Mouse (Mus musculus) urinary bladder, postnatal 4 days (tissue): ENCODE data around the gene 4922502D21Rik.

ENCODE experiments used
- DNase-seq, 2 experiments: peaks; one replicate each; pipeline ENCODE4 v3.0.0; 2021 to 2022; ENCODE audit warnings: low spot score in 2 of 2

4922502D21Rik gene

DNA sequence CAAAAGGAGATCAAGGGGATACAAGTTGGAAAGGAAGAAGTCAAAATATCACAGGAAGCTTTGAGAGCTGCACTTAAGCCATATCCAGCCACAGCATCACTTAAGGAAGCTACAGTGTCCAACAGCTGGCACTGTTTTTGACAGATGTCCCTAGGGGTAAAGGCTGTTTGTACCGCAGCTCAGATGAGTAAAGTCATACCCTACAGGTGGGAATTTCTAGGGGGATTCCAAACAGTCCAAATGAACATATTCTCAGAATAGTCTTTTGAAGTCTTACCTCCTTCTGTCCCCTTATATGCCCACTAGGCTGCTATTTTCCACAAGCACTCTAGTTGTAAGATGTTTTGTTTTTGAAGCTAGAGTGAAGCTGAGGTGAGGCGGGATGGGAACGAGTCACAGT, 19.1 kb downstream of the 4922502D21Rik start:
- DNase-seq = no peak

DNA sequence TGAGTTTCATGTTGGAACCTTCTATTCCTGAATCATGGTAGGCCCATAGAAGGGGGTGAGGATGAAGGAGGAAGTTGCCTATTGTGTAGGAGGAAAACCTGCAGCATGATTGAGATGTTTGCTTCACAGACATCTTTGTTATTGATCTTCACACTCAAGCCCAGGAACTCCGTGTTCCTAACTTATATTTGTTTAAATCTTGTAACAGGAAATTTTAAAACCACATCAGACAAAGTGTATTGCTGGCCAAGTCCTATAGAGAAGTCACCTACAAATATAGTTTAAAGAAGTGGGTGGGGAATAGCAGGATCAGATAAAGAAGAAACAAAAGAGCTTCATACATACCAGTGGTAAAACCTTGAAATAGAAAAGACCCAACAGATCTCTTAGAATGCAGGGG, 27.4 kb downstream of the 4922502D21Rik start:
- no peak for DNase-seq

DNA sequence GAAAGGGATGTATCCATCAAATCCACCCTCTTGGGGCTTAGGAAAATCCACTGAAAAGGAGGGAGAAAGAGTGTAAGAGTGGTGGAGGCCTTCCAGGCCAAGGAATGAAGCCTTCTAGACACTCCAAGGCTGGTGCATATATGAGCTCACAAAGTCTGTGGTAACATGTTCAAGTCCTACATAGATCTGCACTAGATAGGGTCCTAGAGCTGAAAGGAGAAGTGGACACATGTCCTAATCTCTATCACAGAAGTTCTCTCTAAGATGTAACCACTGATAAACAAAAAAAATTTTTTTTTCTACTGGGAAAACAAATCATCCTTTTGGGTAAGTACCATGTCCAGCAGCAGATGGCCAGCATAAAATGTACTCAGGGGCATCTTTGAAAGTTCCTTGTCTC, 42.9 kb downstream of the 4922502D21Rik start:
- DNase-seq = no peak

DNA sequence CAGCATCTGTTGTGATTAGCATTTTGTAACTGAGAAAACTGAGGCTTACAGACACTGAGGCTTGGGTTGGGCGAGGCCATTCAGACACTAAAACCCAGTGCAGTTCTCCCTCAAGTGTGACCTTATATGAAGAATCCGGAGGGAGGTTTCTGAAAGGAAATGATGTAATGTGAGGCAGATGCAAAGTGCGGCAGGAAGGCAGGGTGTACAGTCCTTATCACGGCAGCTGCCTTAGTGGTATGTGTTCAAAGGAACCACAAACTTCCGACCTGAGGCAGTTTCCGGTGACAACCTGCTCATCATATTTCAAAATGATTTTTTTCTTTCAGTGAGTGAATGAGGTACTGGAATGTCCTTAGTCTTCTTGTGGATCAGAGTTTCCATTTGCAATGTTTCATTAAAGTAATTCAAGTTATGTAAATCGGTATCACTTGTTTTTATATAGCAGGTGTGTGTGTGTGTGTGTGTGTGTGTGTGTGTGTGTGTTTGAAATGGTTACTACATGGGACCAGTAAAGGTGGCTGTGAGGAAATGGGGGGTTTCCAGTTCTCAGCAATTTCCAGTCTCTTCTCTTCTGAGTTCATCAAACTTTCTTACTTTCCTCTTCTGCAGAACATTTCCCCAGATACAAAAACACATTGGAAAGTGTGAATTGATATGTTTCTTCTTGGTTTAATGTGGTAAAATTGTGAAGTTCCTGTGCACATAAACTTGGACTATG, 47.1 kb downstream of the 4922502D21Rik start:
- no peak for DNase-seq

DNA sequence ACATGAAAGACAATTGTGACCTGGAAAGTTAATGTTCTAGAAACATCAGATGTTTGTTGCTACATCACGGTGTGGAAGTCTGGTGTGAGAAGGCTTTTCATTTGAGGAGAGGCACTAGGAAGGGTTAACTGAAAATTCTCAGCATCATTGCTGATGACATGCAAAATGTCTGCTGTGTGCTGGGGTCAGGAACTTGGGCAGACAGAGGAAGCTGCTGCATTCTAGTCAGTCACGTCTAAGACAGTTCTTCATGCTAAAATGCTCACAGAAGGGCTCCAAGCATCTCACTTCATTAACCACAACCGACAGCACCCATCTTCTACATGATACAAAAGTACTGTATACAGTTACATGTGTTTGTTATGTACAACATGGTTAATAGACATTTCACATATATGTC, 48.3 kb downstream of the 4922502D21Rik start:
- no peak for DNase-seq

DNA sequence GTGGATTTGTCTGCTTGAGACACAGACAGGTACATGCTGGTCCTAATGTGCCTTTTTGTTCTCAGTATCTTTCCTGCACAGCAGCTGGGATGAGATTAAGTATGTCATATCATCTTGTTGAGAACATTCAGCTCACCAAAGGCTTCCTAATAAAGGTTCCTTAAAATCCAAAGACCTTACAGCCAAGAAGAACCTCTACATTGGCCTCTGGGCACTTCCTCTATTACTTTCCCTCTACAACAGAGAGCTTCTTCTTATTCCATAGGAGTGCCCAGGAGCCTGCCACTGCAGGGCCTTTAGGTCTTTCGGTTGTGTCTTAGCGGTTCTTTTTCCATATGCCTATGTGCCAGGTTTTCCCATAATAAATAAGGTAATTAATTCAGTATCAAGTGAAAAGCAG, 55.1 kb downstream of the 4922502D21Rik start:
- no peak for DNase-seq

DNA sequence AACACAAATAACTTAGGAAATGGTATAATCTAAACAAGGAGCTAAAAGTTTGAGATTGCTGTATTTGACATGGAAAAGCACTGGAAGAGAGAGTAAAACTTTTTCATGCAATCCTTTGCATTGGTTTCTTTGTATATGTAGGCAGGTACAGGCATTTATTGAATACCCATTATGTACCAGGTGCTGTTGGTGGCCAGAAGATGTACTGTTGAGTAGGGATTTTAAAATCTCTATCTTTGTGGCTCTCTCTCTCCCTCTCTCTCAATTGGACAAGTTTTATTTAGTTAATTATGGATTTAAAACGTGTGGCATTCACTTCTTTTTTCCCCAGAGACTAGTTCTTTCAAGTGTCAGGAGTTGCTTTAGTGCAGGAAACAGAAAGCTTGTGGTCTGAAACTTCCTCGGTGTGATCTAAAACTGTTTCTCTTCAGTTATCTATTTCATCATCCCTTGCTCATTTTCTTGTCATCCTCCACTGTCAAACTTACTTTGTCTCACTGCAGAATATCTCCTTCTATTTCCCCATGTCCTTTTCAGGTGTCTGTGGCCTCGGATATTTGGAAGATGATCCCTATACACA, 55.9 kb downstream of the 4922502D21Rik start:
- DNase-seq = no peak

DNA sequence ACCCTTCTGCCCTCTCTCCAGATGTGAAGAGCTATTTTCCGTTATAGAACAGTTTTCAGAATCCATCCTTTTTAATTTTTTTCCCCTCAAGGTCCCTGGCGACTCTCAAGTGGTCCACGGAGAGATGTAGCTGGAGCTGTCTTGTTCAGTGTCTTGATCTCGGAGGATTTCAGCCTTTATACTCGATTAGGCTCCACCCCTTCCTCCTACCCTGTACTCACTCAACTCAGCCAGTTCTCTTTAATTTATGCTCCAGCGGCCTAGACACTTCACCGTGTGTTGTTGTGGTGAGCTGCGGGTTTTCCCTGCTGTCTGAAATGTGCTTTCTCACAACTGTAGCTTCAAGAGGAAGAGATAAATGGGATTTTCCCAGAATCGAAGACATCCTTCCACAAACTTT, 56.4 kb downstream of the 4922502D21Rik start, which contains the start of gene Cd69:
Gene Cd69 (minus strand): TSS at position 217 of the 400 bp plus-strand sequence.
- DNase-seq = no peak

DNA sequence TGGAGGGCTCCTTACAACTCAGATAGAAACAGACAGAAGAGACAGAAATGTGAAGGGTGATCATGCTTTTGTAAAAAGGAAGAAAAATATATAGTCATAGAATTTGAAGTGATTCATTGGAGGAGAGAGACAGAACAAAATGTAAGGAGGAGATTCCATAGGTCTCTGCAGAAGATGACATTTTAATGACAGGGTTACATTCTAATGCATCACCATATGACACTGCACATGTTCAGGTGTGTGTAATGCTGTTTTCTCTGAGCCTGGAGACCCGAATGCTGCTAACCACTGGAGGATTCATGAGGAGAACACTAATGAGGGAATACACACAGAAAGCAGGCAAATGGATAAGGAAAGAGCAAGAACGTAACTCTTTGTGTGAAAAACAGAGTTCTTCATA, 57.1 kb downstream of the 4922502D21Rik start:
- no peak for DNase-seq

DNA sequence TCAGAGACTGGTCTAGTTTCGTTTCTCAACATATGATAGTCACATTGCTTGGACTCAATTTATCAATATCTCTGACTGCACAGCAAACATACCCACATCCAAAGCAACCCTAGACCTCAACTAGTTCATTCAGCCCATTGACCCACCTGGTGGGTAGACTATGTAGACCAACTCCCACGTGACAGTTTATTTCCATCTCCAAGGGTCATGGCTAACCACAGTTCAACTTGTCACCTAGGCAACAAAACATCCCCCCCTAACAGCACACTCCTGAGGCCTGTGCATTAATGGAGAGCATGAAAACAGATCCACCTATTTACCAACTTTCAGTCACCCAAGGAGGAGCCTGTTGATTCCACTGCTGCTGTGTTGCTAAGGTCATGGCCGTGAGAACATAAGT, 57.9 kb downstream of the 4922502D21Rik start:
- DNase-seq = no peak
